Mouse (Mus musculus) forebrain, embryonic 13.5 days (tissue): ENCODE results near the gene Tmem44. TPM values are rescaled to one million over a fixed set of nuclear protein-coding genes. Genes with fewer than 3 reads are reported as not detected.

Source experiments
- ATAC-seq: fragments of 200-750 bp; cut with Nextera tagmentation; 2 replicates; pipeline ENCODE4 v1.8.0; 2017
- H3K27ac ChIP-seq: fragments of 300-500 bp; sonication (generic); 2 replicates; pipeline ENCODE4 v1.5.1; 2015; ENCODE audit warnings: inconsistent platforms, mild to moderate bottlenecking, moderate library complexity
- H3K27me3 ChIP-seq: fragments of 300-500 bp; sonication (generic); 2 replicates; pipeline ENCODE4 v1.6.1; 2015; ENCODE audit warnings: mild to moderate bottlenecking, inconsistent platforms
- H3K36me3 ChIP-seq: fragments of 300-500 bp; sonication (generic); 2 replicates; pipeline ENCODE4 v1.6.1; 2015; ENCODE audit warnings: mild to moderate bottlenecking, inconsistent platforms; ENCODE audit not compliant: poor library complexity, severe bottlenecking
- H3K4me1 ChIP-seq: fragments of 300-500 bp; sonication (generic); 2 replicates; pipeline ENCODE4 v1.6.1; 2015; ENCODE audit warnings: inconsistent platforms
- H3K4me2 ChIP-seq: fragments of 300-500 bp; sonication (generic); 2 replicates; pipeline ENCODE4 v1.6.1; 2015; ENCODE audit warnings: inconsistent platforms, mild to moderate bottlenecking, moderate library complexity
- H3K4me3 ChIP-seq: fragments of 300-500 bp; sonication (generic); 2 replicates; pipeline ENCODE4 v1.5.1; 2015; ENCODE audit warnings: mild to moderate bottlenecking, inconsistent platforms
- H3K9ac ChIP-seq: fragments of 300-500 bp; sonication (generic); 2 replicates; pipeline ENCODE4 v1.6.1; 2015; ENCODE audit warnings: mild to moderate bottlenecking, inconsistent platforms
- H3K9me3 ChIP-seq: fragments of 300-500 bp; sonication (generic); replicated peaks from 2 replicates; pipeline ENCODE4 v1.6.1; 2016; ENCODE audit warnings: inconsistent platforms
- WGBS: fragments of 180-500 bp; shearing (Covaris S2); methylation state at CpG from one replicate; pipeline ENCODE4 v1.1.7; 2015; 5-methylcytosine and 5-hydroxymethylcytosine counted together
- polyA plus RNA-seq: library from polyadenylated mRNA; unstranded; fragments of >200 nt; fragmentation: Nextera tagmentation; extraction: Ambion mirVana; gene quantifications from 2 replicates; pipeline ENCODE4 v1.2.1, GENCODE M21; 2015

Gene Tmem44
- polyA plus RNA-seq, 1 experiment from 2014 or later = 56.2 TPM

GRCm38 (mm10) chr16:30502221-30502891, 48.3 kb downstream of the Tmem44 start:
- Histone ChIP-seq H3K36me3 (no peaks in the 10 kb centered on the region), H3K9me3 (no peaks in the 10 kb centered on the region), H3K4me1 (peaks cover 5% of the 10 kb centered on the region; the same call in 1 of the 2 replicates), H3K4me2 (no peak overlapping the region), H3K27me3 (peaks cover 3% of the 10 kb centered on the region; the same call in 1 of the 2 replicates), H3K4me3 (no peak overlapping the region), H3K9ac (no peak overlapping the region), H3K27ac (no peak overlapping the region)
- WGBS = 43% methylated on average over 25 of the region's 25 CpGs
- ATAC-seq = no peak

- peaks cover 3% of the 10 kb centered on the region; the same call in 1 of the 2 replicates for H3K27me3 ChIP-seq
- peaks cover 5% of the 10 kb centered on the region; the same call in 1 of the 2 replicates for H3K4me1 ChIP-seq
- H3K9ac ChIP-seq = no peak overlapping the region
- ATAC-seq = no peak
- 65% methylated on average over 5 of the region's 5 CpGs for WGBS
- no peaks in the 10 kb centered on the region for H3K9me3 ChIP-seq
- no peaks in the 10 kb centered on the region for H3K36me3 ChIP-seq
- no peak overlapping the region for H3K4me2 ChIP-seq
- H3K4me3 ChIP-seq = no peak overlapping the region
- H3K27ac ChIP-seq = no peak overlapping the region
Measured at GRCm38 (mm10) chr16:30501621-30502020, 49.0 kb downstream of the Tmem44 start.

- 88% methylated on average over 7 of the region's 7 CpGs for WGBS
Measured at GRCm38 (mm10) chr16:30500223-30500622, 50.4 kb downstream of the Tmem44 start.

GRCm38 (mm10) chr16:30499126-30499857, 51.4 kb downstream of the Tmem44 start:
- Histone ChIP-seq H3K9ac (no peak overlapping the region), H3K4me1 (peaks cover 5% of the 10 kb centered on the region; the same call in 1 of the 2 replicates)
- ATAC-seq = no peak

More at GRCm38 (mm10) chr16:30500223-30500622, 50.4 kb downstream of the Tmem44 start:
- no peak overlapping the region for H3K27ac ChIP-seq
- no peaks in the 10 kb centered on the region for H3K9me3 ChIP-seq
- H3K4me1 ChIP-seq = peaks cover 5% of the 10 kb centered on the region; the same call in 1 of the 2 replicates
- no peak for ATAC-seq
- no peak overlapping the region for H3K4me2 ChIP-seq
- no peak overlapping the region for H3K4me3 ChIP-seq
- H3K9ac ChIP-seq = no peak overlapping the region
- peaks cover 3% of the 10 kb centered on the region; the same call in 1 of the 2 replicates for H3K27me3 ChIP-seq
- no peaks in the 10 kb centered on the region for H3K36me3 ChIP-seq

GRCm38 (mm10) chr16:30497307-30497706, 53.3 kb downstream of the Tmem44 start:
- no peaks in the 10 kb centered on the region for H3K9me3 ChIP-seq
- H3K27me3 ChIP-seq = no peaks in the 10 kb centered on the region
- no peak overlapping the region for H3K4me2 ChIP-seq
- WGBS = 90% methylated on average over 5 of the region's 5 CpGs
- no peak overlapping the region for H3K4me3 ChIP-seq
- H3K27ac ChIP-seq = no peak overlapping the region; the same call in 1 of the 2 replicates
- no peak for ATAC-seq
- no peaks in the 10 kb centered on the region for H3K36me3 ChIP-seq
- H3K9ac ChIP-seq = no peak overlapping the region
- peaks cover 5% of the 10 kb centered on the region; the same call in 1 of the 2 replicates for H3K4me1 ChIP-seq

More at GRCm38 (mm10) chr16:30499126-30499857, 51.4 kb downstream of the Tmem44 start:
- Histone ChIP-seq H3K4me2 (0 out of 2 replicates have a peak overlapping the region, but pooled peaks have one; percentile 2), H3K9me3 (no peaks in the 10 kb centered on the region), H3K36me3 (no peaks in the 10 kb centered on the region), H3K27me3 (peaks cover 3% of the 10 kb centered on the region; the same call in 1 of the 2 replicates), H3K4me3 (no peak overlapping the region), H3K27ac (no peak overlapping the region)
- 21% methylated on average over 16 of the region's 16 CpGs for WGBS

- ATAC-seq = no peak
- Histone ChIP-seq H3K4me3 (no peak overlapping the region), H3K27me3 (no peaks in the 10 kb centered on the region), H3K36me3 (no peaks in the 10 kb centered on the region), H3K9ac (no peak overlapping the region), H3K27ac (no peak overlapping the region), H3K4me1 (peaks cover 5% of the 10 kb centered on the region; the same call in 1 of the 2 replicates), H3K4me2 (no peak overlapping the region), H3K9me3 (no peaks in the 10 kb centered on the region)
- 91% methylated on average over 6 of the region's 6 CpGs for WGBS
Measured at GRCm38 (mm10) chr16:30494883-30495282, 55.8 kb downstream of the Tmem44 start.

GRCm38 (mm10) chr16:30491742-30492141, 58.9 kb downstream of the Tmem44 start:
- no peaks in the 10 kb centered on the region for H3K27me3 ChIP-seq
- no peaks in the 10 kb centered on the region; the same call in 1 of the 2 replicates for H3K4me1 ChIP-seq
- no peak overlapping the region for H3K9ac ChIP-seq
- H3K4me3 ChIP-seq = no peak overlapping the region
- ATAC-seq = no peak
- H3K4me2 ChIP-seq = no peak overlapping the region
- no peaks in the 10 kb centered on the region for H3K9me3 ChIP-seq
- no peak overlapping the region for H3K27ac ChIP-seq
- no peaks in the 10 kb centered on the region for H3K36me3 ChIP-seq
- 84% methylated on average over 4 of the region's 4 CpGs for WGBS

- Histone ChIP-seq H3K4me1 (no peaks in the 10 kb centered on the region; the same call in 1 of the 2 replicates), H3K27me3 (no peaks in the 10 kb centered on the region), H3K9ac (no peak overlapping the region), H3K4me3 (no peak overlapping the region), H3K4me2 (no peak overlapping the region), H3K27ac (no peak overlapping the region), H3K36me3 (no peaks in the 10 kb centered on the region), H3K9me3 (no peaks in the 10 kb centered on the region)
- no peak for ATAC-seq
- 39% methylated on average over 2 of the region's 2 CpGs for WGBS
Measured at GRCm38 (mm10) chr16:30490791-30491190, 59.9 kb downstream of the Tmem44 start.

GRCm38 (mm10) chr16:30490316-30490715, 60.3 kb downstream of the Tmem44 start:
- Histone ChIP-seq H3K4me3 (no peak overlapping the region), H3K4me2 (no peak overlapping the region), H3K4me1 (no peaks in the 10 kb centered on the region; the same call in 1 of the 2 replicates), H3K9ac (no peak overlapping the region), H3K36me3 (no peaks in the 10 kb centered on the region), H3K27me3 (no peaks in the 10 kb centered on the region), H3K27ac (no peak overlapping the region), H3K9me3 (no peaks in the 10 kb centered on the region)
- WGBS = 6% methylated on average over 4 of the region's 4 CpGs
- ATAC-seq = no peak

GRCm38 (mm10) chr16:30489662-30490061, 61.0 kb downstream of the Tmem44 start:
- Histone ChIP-seq H3K9ac (no peak overlapping the region), H3K4me3 (no peak overlapping the region), H3K9me3 (no peaks in the 10 kb centered on the region), H3K36me3 (no peaks in the 10 kb centered on the region), H3K4me1 (no peaks in the 10 kb centered on the region; the same call in 1 of the 2 replicates), H3K4me2 (no peak overlapping the region), H3K27me3 (no peaks in the 10 kb centered on the region), H3K27ac (no peak overlapping the region)
- WGBS = 80% methylated on average over 4 of the region's 4 CpGs
- no peak for ATAC-seq

- no peak overlapping the region for H3K27ac ChIP-seq
- H3K9me3 ChIP-seq = no peaks in the 10 kb centered on the region
- H3K4me2 ChIP-seq = no peak overlapping the region
- H3K27me3 ChIP-seq = no peaks in the 10 kb centered on the region
- H3K9ac ChIP-seq = no peak overlapping the region
- ATAC-seq = no peak
- H3K4me3 ChIP-seq = no peak overlapping the region
- no peaks in the 10 kb centered on the region for H3K36me3 ChIP-seq
- no peaks in the 10 kb centered on the region; the same call in 1 of the 2 replicates for H3K4me1 ChIP-seq
- WGBS = 78% methylated on average over 4 of the region's 4 CpGs
Measured at GRCm38 (mm10) chr16:30486498-30486897, 64.1 kb downstream of the Tmem44 start.

GRCm38 (mm10) chr16:30477791-30478190, 72.9 kb downstream of the Tmem44 start:
- H3K4me1 ChIP-seq = no peaks in the 10 kb centered on the region
- H3K9ac ChIP-seq = no peak overlapping the region
- no peaks in the 10 kb centered on the region for H3K27me3 ChIP-seq
- no peaks in the 10 kb centered on the region for H3K36me3 ChIP-seq
- H3K9me3 ChIP-seq = no peaks in the 10 kb centered on the region
- no peak overlapping the region for H3K27ac ChIP-seq
- H3K4me2 ChIP-seq = no peak overlapping the region
- no peak for ATAC-seq
- H3K4me3 ChIP-seq = no peak overlapping the region
- WGBS = 90% methylated on average over 5 of the region's 5 CpGs
